ENCODE assay signal across 9 mouse cellular contexts in the genomic region with DNA sequence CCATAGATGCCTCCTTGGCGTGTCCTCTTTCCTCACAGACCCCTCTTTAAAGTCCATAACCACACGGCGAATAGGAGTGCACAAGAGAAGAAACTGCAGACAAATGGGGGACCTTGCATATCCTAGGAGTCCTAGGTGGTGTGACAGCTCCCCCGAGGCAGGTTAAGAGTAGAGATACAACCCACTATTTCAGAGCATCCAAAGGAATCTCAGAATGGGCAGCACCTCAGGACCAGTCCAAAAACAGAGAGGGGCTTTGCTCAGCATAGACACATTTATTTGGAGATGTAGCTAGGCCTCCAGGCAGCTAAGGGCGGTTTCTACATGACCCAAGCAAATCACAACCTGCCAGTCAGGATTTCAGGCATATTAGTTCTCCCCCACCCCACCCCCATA. TPM values are rescaled to one million over a fixed set of nuclear protein-coding genes. Genes with fewer than 3 reads are reported as not detected.
DNase-seq lines count a peak whose midpoint lies in the region; ATAC-seq lines count a peak whose summit lies in the region.
"Had no signal": no experiment of that assay in that cellular context is flagged by ENCODE, and none has a peak within 500 bp of the region (broad histone marks: within the 10 kb centered on the region; RNA-seq: fewer than 3 reads in every experiment).

No protein-coding gene starts in this region.

- no peak for DNase-seq in intestine, embryonic 14.5 days (ENCODE audit: low spot score)
- DNase-seq in midbrain, embryonic 14.5 days = no peak
- DNase-seq in adrenal gland, adult 18-20 months (ENCODE audit: low spot score in 2 of 2) = no peak
- DNase-seq: kidney, postnatal 4 days; thymus, postnatal 4 days had no signal

- peak overlapping the region; percentile 92; the same call in 1 of the 2 replicates for H3K4me2 ChIP-seq in intestine, embryonic 14.5 days (ENCODE audit: low read length)
- no peak overlapping the region for H3K4me2 ChIP-seq in intestine, embryonic 16.5 days (ENCODE audit: low read depth, low read length)
- peak overlapping the region; percentile 90 for H3K4me2 ChIP-seq in midbrain, embryonic 13.5 days (replicated peaks)
- no peak overlapping the region; the same call in 1 of the 2 replicates for H3K4me2 ChIP-seq in midbrain, embryonic 14.5 days (ENCODE audit: low read length)
- H3K4me2 ChIP-seq in hindbrain, embryonic 12.5 days (replicated peaks) = peak overlapping the region; percentile 80
- H3K4me2 ChIP-seq in neural tube, embryonic 15.5 days = 0 out of 2 replicates have a peak overlapping the region, but pooled peaks have one; percentile 92

- H3K27ac ChIP-seq in intestine, embryonic 14.5 days (ENCODE audit: low read depth) = no peak overlapping the region
- H3K27ac ChIP-seq in intestine, embryonic 16.5 days (ENCODE audit: low read length) = no peak overlapping the region
- H3K27ac ChIP-seq in midbrain, embryonic 13.5 days = no peak overlapping the region
- no peak overlapping the region for H3K27ac ChIP-seq in midbrain, embryonic 14.5 days (replicated peaks; ENCODE audit: low read depth, low read length)
- H3K27ac ChIP-seq in hindbrain, embryonic 12.5 days = no peak overlapping the region
- no peak overlapping the region for H3K27ac ChIP-seq in neural tube, embryonic 15.5 days (replicated peaks)

- 45% methylated on average over 5 of the region's 5 CpGs for WGBS in intestine, embryonic 14.5 days
- 47% methylated on average over 5 of the region's 5 CpGs for WGBS in intestine, embryonic 16.5 days
- 18% methylated on average over 5 of the region's 5 CpGs for WGBS in midbrain, embryonic 13.5 days
- WGBS in midbrain, embryonic 14.5 days = 12% methylated on average over 5 of the region's 5 CpGs
- 19% methylated on average over 5 of the region's 5 CpGs for WGBS in hindbrain, embryonic 12.5 days
- WGBS in neural tube, embryonic 15.5 days = 25% methylated on average over 5 of the region's 5 CpGs

- no peak for ATAC-seq in intestine, embryonic 14.5 days (replicated peaks; ENCODE audit: low FRiP score, low TSS enrichment, low read depth)
- ATAC-seq in intestine, embryonic 16.5 days = no peak
- no peak for ATAC-seq in midbrain, embryonic 13.5 days
- ATAC-seq in midbrain, embryonic 14.5 days (ENCODE audit: low FRiP score, low TSS enrichment) = no peak
- ATAC-seq in hindbrain, embryonic 12.5 days (ENCODE audit: low FRiP score) = no peak
- no peak for ATAC-seq in neural tube, embryonic 15.5 days (ENCODE audit: low FRiP score)

- peaks cover 13% of the 10 kb centered on the region for H3K27me3 ChIP-seq in intestine, embryonic 14.5 days (replicated peaks; ENCODE audit: control insufficient read depth, insufficient read depth, low read length)
- peaks cover 17% of the 10 kb centered on the region for H3K27me3 ChIP-seq in intestine, embryonic 16.5 days (replicated peaks; ENCODE audit: control insufficient read depth, insufficient read depth, low read length)
- H3K27me3 ChIP-seq in midbrain, embryonic 13.5 days = peaks cover 30% of the 10 kb centered on the region
- H3K27me3 ChIP-seq in midbrain, embryonic 14.5 days (ENCODE audit: control insufficient read depth, insufficient read depth, low read length) = peaks cover 13% of the 10 kb centered on the region
- H3K27me3 ChIP-seq in hindbrain, embryonic 12.5 days = peaks cover 22% of the 10 kb centered on the region
- peaks cover 27% of the 10 kb centered on the region for H3K27me3 ChIP-seq in neural tube, embryonic 15.5 days (replicated peaks)

- H3K4me3 ChIP-seq in intestine, embryonic 14.5 days (ENCODE audit: low read depth, low read length) = no peak overlapping the region
- H3K4me3 ChIP-seq in intestine, embryonic 16.5 days (ENCODE audit: low read length) = no peak overlapping the region
- no peak overlapping the region for H3K4me3 ChIP-seq in midbrain, embryonic 13.5 days (replicated peaks)
- no peak overlapping the region for H3K4me3 ChIP-seq in midbrain, embryonic 14.5 days (replicated peaks; ENCODE audit: low read depth, low read length)
- H3K4me3 ChIP-seq in hindbrain, embryonic 12.5 days = no peak overlapping the region
- no peak overlapping the region for H3K4me3 ChIP-seq in neural tube, embryonic 15.5 days (replicated peaks)

- peaks cover 24% of the 10 kb centered on the region for H3K4me1 ChIP-seq in intestine, embryonic 14.5 days (replicated peaks; ENCODE audit: control insufficient read depth, insufficient read depth, low read length)
- H3K4me1 ChIP-seq in intestine, embryonic 16.5 days (ENCODE audit: control insufficient read depth, insufficient read depth, low read length) = peaks cover 28% of the 10 kb centered on the region
- peaks cover 31% of the 10 kb centered on the region for H3K4me1 ChIP-seq in midbrain, embryonic 13.5 days (replicated peaks)
- H3K4me1 ChIP-seq in midbrain, embryonic 14.5 days (ENCODE audit: control insufficient read depth, insufficient read depth, low read length) = peaks cover 18% of the 10 kb centered on the region
- peaks cover 44% of the 10 kb centered on the region for H3K4me1 ChIP-seq in hindbrain, embryonic 12.5 days
- peaks cover 24% of the 10 kb centered on the region for H3K4me1 ChIP-seq in neural tube, embryonic 15.5 days

- no peak overlapping the region for H3K9ac ChIP-seq in intestine, embryonic 14.5 days (ENCODE audit: low read length)
- no peak overlapping the region for H3K9ac ChIP-seq in intestine, embryonic 16.5 days (ENCODE audit: low read depth, low read length)
- 0 out of 2 replicates have a peak overlapping the region, but pooled peaks have one; percentile 11 for H3K9ac ChIP-seq in midbrain, embryonic 13.5 days (replicated peaks)
- no peak overlapping the region for H3K9ac ChIP-seq in midbrain, embryonic 14.5 days (replicated peaks; ENCODE audit: low read length)
- H3K9ac ChIP-seq in hindbrain, embryonic 12.5 days = no peak overlapping the region
- no peak overlapping the region for H3K9ac ChIP-seq in neural tube, embryonic 15.5 days (replicated peaks)

- H3K9me3 ChIP-seq in intestine, embryonic 14.5 days (ENCODE audit: control insufficient read depth, low read length) = no peaks in the 10 kb centered on the region
- no peaks in the 10 kb centered on the region for H3K9me3 ChIP-seq in intestine, embryonic 16.5 days (ENCODE audit: control insufficient read depth, low read length)
- H3K9me3 ChIP-seq in midbrain, embryonic 13.5 days = no peaks in the 10 kb centered on the region
- no peaks in the 10 kb centered on the region for H3K9me3 ChIP-seq in midbrain, embryonic 14.5 days (ENCODE audit: control insufficient read depth, low read length)
- H3K9me3 ChIP-seq in hindbrain, embryonic 12.5 days (replicated peaks) = no peaks in the 10 kb centered on the region
- H3K9me3 ChIP-seq in neural tube, embryonic 15.5 days (replicated peaks) = no peaks in the 10 kb centered on the region

- no peaks in the 10 kb centered on the region for H3K36me3 ChIP-seq in intestine, embryonic 14.5 days (ENCODE audit: control insufficient read depth, insufficient read depth, low read length)
- no peaks in the 10 kb centered on the region for H3K36me3 ChIP-seq in intestine, embryonic 16.5 days (ENCODE audit: control insufficient read depth, insufficient read depth, low read length)
- H3K36me3 ChIP-seq in midbrain, embryonic 13.5 days = no peaks in the 10 kb centered on the region
- H3K36me3 ChIP-seq in midbrain, embryonic 14.5 days (ENCODE audit: control insufficient read depth, insufficient read depth, low read length) = no peaks in the 10 kb centered on the region
- no peaks in the 10 kb centered on the region for H3K36me3 ChIP-seq in hindbrain, embryonic 12.5 days
- no peaks in the 10 kb centered on the region for H3K36me3 ChIP-seq in neural tube, embryonic 15.5 days

RNA-seq across cellular contexts. Expression of gene Col18a1, which starts 2.3 kb away (rescaled TPM):
- polyA plus RNA-seq in intestine, embryonic 14.5 days (2014; fragmentation: Nextera tagmentation; extraction: Ambion mirVana) = 54.8 and 58.2 TPM in 2 replicates
- 48.6 and 54.3 TPM in 2 replicates for polyA plus RNA-seq in intestine, embryonic 16.5 days (2015; fragmentation: Nextera tagmentation; extraction: Ambion mirVana)
- 32.8 and 39.6 TPM in 2 replicates for polyA plus RNA-seq in midbrain, embryonic 13.5 days (2015; fragmentation: Nextera tagmentation; extraction: Ambion mirVana)
- polyA plus RNA-seq in midbrain, embryonic 14.5 days (2014; fragmentation: Nextera tagmentation; extraction: Ambion mirVana) = 8.5 and 33.0 TPM in 2 replicates
- 103 and 109 TPM in 2 replicates for polyA plus RNA-seq in hindbrain, embryonic 12.5 days (2016; fragmentation: Nextera tagmentation; extraction: Ambion mirVana)
- 37.5 and 48.2 TPM in 2 replicates for polyA plus RNA-seq in neural tube, embryonic 15.5 days (2015; fragmentation: Nextera tagmentation; extraction: Ambion mirVana)
- 10 to 100 TPM; 31.8 to 41.9 TPM for total RNA-seq in adrenal gland, adult 18-20 months (2021)

Comparison
In these comparisons a context has a peak if more than half of its experiments do, and no peak if none do; other contexts are left out.
1. H3K4me2 ChIP-seq: peak in intestine, embryonic 14.5 days (single experiment), midbrain, embryonic 13.5 days (single experiment), hindbrain, embryonic 12.5 days (single experiment) and neural tube, embryonic 15.5 days (single experiment); none in intestine, embryonic 16.5 days (single experiment) and midbrain, embryonic 14.5 days (single experiment).